Mouse (Mus musculus) stomach, postnatal 0 days (tissue): ENCODE data around the gene Saa2.

ENCODE experiments used
- CTCF ChIP-seq: IDR thresholded peaks from 2 replicates; pipeline ENCODE4 v1.5.1; 2016; ENCODE audit warnings: antibody characterized with exemption, low read depth, mild to moderate bottlenecking, moderate library complexity
- EP300 ChIP-seq: optimal IDR thresholded peaks from 2 replicates; pipeline ENCODE3; 2016; ENCODE audit warnings: antibody characterized with exemption

GRCm38 (mm10) chr7:46748459-46748858 lies 3.1 kb upstream of the Saa2 start:
- TF ChIP-seq CTCF (no peak), EP300 (no peak)
